Mouse (Mus musculus): ENCODE data around the gene Ush2a.

Ush2a gene

DNA sequence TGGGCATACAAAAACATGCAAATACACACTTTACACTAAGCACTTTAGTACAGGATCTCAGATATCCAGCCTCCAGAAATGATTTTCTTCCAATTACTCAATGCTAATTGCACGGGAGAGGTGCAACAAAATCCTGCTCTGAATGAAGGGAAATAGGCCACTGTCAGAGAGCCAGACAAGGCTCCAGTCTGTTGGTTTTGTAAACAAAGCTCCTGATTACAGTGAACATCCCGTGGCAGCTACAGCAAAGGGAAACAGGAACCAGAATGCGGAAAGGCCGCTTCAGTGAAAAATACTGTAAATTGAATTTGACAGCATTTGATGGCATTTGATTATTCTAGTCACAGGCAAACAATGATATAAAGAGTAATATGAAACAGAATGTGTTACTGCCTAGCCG lies 604.1 kb downstream of the Ush2a start:
- DNase-seq (ENCODE audit: low read depth, low spot score): peak; percentile 11

- DNase-seq (ENCODE audit: low read depth, low spot score): no peak
Measured at GRCm38 (mm10) chr1:188866515-188866914, 604.7 kb downstream of the Ush2a start.

DNA sequence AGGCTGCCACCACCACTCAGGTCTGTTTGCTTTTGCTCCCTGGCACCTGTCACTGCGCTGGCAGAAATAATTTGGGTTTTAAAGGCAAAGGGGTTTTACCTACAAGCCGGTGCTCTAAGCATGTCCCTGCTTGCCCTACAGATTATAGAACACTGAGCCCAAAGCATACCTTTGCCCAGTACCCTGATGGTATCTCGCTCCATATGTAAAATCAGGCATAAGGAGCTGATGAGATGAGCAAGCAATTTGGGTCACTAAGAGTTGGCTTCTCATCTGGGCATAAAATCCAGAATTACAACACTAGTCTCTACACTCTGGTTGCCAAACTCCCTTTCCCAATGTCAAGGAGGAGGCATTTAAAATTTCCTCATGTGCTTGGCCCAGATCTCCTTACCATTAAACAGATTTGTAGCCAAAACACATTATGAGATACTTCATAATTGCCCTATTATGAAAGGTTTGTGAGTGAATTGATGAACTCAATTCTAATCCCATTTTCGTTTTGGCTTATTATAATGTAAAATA lies 616.8 kb downstream of the Ush2a start:
- DNase-seq (ENCODE audit: low read depth, low spot score): no peak

- no peak for DNase-seq (ENCODE audit: low read depth, low spot score)
Measured at GRCm38 (mm10) chr1:188896906-188897551, 635.2 kb downstream of the Ush2a start.

GRCm38 (mm10) chr1:188904091-188904490 lies 642.3 kb downstream of the Ush2a start:
- DNase-seq (ENCODE audit: low read depth, low spot score): no peak

DNA sequence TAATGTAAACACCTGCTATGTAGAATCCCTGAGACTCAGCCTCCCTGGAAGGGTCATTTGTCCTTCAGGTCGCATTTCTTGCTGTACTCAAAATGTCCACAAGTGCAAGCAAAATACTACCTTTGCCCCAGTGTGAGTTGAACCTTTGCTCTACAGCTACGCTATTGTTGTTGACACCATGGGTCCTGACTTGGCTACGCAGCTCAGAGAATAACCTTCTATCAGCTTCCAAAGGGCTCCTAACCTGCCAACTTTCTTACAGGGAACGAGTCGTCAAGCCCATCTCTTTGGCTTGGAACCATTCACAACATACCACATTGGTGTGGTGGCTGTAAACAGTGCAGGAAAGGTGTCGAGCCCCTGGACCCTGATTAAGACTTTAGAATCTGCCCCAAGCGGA lies 644.4 kb downstream of the Ush2a start:
- no peak for DNase-seq (ENCODE audit: low read depth, low spot score)

DNA sequence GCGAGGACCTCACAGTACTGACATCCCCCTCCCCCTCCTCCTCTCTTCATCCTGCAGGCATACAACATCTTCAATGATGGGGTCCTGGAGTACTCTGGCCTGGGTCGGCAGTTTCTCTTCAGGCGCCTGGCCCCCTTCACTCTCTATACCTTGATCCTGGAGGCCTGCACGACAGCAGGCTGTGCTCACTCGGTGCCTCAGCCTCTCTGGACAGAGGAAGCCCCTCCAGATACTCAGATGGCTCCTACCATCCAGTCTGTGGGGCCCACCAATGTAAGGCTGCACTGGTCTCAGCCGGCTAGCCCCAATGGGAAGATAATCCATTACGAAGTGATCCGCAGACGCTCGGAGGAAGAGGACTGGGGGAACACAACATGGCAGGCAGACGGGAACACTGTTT lies 648.8 kb downstream of the Ush2a start:
- no peak for DNase-seq (ENCODE audit: low read depth, low spot score)

GRCm38 (mm10) chr1:188919946-188920345 lies 658.1 kb downstream of the Ush2a start:
- DNase-seq (ENCODE audit: low read depth, low spot score): no peak

- no peak for DNase-seq (ENCODE audit: low read depth, low spot score)
Measured at GRCm38 (mm10) chr1:188937246-188937780, 675.5 kb downstream of the Ush2a start.

DNA sequence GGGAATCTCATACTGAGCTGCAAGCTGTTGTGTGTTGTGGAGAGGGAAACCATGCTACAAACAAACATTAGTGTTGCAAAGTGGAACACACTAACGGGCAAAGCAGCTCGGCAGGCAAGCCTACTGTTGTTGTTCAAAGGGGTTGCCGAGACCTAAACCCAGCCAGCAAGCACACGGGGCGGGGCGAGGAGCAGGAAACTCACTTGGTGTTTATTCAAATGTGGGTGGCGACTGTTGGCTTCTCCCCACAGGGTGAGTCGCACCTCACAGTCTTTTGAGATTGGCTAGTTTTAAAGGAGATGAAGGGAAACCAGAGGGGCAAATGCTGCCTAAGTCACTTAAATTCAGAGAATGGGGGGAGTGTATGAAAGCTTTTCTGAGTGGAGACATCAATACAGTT lies 683.5 kb downstream of the Ush2a start:
- no peak for DNase-seq (ENCODE audit: low read depth, low spot score)

- DNase-seq (ENCODE audit: low read depth, low spot score): no peak
Measured at GRCm38 (mm10) chr1:188946849-188947248, 685.0 kb downstream of the Ush2a start.

GRCm38 (mm10) chr1:188947794-188948193 lies 686.0 kb downstream of the Ush2a start:
- no peak for DNase-seq (ENCODE audit: low read depth, low spot score)

- DNase-seq (ENCODE audit: low read depth, low spot score): no peak
Measured at GRCm38 (mm10) chr1:188948276-188948675, 686.5 kb downstream of the Ush2a start.

GRCm38 (mm10) chr1:188951091-188951490 lies 689.3 kb downstream of the Ush2a start:
- DNase-seq (ENCODE audit: low read depth, low spot score): no peak

- no peak for DNase-seq (ENCODE audit: low read depth, low spot score)
Measured at GRCm38 (mm10) chr1:188952501-188952900, 690.7 kb downstream of the Ush2a start.

DNA sequence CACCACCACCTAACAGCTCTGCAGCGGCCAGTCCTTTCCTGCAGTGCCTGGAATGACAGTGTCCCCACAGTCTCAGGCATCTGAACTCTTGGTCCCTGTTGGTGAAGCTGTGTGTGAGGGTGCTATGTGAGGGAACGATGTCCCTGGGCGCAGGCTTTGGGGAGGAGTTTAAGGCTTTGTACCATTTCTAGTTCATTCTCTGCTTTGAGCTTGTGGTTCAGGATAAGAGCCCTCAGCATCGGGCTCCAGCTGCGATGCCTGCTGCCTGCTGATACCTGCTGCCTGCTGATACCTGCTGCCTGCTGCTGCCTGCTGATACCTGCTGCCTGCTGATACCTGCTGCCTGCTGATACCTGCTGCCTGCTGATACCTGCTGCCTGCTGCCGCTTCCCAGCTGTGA lies 711.3 kb downstream of the Ush2a start:
- no peak for DNase-seq (ENCODE audit: low read depth, low spot score)

DNA sequence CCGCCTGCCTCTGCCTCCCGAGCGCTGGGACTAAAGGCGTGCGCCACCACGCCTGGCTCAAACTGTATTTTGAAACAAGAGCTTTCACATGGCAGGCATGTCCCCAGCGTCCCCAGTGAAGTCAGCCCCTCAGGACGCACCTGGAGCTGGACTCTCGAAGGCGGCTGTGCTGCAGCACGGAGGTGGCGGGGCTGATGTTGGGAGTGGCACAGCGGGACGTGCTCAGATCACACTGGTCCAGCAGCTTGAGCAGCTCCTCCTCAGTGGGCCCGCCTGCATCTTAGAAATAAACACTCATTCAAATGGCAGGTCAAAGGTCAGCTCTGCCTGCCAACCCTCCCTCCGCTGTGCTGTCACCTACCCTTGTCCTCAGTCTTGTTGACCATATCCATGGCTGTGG lies 712.1 kb downstream of the Ush2a start:
- no peak for DNase-seq (ENCODE audit: low read depth, low spot score)

DNA sequence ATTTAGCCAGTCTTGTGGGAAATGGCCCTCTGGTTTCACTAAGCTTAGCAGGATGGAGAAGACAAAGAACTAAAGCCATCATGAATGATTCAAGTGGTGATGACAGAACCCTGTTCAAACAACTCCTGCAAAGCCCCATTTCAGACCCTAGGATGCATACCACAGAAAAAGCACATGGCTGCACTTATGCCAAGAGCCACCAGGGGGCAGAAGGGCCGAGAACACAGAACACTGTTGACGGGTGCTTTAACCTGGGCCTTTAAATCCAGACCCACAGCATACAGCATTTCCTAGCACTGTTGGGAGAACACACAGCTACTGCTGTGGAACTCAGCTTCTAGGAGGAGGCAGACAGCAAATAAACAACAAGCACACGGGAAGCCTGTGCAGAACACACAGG lies 718.2 kb downstream of the Ush2a start:
- DNase-seq (ENCODE audit: low read depth, low spot score): no peak

- DNase-seq (ENCODE audit: low read depth, low spot score): peak; percentile 23
Measured at GRCm38 (mm10) chr1:188993218-188993617, 731.4 kb downstream of the Ush2a start.

DNA sequence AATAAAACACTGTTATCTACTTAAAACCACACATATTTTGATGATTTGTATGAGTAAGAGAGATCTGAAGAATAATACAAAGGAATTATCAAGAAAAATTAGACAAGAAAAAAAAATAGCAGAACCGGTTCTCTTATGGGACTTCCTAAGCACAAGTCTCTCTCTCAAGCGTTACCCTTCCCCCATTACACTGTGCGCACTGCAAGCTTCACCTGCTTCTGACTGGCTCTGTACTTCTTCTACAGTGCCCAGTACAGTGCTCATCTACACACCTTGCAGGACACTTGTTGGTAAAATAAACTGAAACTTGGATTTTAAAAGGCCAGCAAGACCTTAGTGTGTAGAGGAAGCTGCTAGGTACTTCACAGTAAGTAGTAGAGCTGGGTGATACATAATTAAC lies 736.1 kb downstream of the Ush2a start:
- DNase-seq (ENCODE audit: low read depth, low spot score): no peak

DNA sequence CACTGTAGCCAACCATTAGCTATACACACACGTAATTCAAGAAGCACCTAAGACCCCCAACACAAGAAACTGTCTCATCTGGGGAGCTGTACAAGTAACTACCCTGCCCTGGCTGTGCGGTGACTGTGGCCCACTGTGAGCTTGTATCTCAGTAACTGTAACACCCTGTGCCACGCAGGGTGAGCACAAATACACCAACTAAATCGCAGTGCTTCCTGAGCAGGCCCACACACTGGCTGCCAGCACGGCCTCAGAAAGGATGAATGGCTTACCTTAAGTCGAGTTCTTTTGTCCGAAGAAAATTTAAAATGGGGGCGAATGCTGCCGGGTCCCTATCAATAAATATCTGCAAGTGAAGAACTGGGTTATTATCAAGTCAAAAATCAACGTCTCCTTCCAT lies 738.2 kb downstream of the Ush2a start:
- no peak for DNase-seq (ENCODE audit: low read depth, low spot score)

DNA sequence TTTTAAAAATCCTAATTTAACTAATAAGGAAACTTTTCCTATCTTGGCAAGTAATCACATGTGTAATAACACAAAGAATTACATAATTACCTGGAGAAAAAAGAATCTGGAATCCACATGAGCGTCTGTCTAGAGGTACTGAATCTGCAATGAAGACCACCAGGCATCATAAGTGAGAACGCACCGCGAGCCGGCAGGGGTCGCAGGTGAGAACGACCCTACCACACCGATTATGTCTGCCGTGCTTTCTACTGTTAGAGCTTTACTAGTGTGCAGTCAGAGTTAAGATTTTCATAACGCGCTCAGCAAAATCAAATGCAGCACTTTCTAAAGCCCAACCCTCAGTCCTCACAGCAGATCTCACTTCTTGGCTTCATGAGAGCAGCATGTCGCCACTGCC lies 740.0 kb downstream of the Ush2a start:
- DNase-seq (ENCODE audit: low read depth, low spot score): no peak

DNA sequence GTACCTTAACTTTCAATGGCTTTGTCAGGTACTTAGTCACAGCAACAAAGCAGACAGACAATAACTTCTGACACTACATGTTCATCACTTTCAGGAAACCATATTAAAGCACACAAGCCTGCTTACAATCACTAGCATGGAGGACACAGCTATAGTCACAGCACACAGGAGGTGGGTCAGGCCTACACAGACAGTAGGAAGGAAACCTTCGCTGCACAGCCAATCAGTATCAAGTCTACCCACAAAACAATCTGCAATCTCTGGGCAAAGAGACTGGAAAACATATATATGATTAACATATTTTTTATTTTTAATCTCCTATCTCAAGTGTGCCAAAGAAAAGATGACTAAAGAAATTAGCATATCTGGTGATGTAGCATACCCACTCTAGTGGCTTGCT lies 743.0 kb downstream of the Ush2a start:
- no peak for DNase-seq (ENCODE audit: low read depth, low spot score)

- DNase-seq (ENCODE audit: low read depth, low spot score): no peak
Measured at GRCm38 (mm10) chr1:189006267-189006666, 744.4 kb downstream of the Ush2a start.

All from retina, adult 2 months (tissue).